Mouse (Mus musculus): ENCODE results near the gene Tenm4. TPM values are rescaled to one million over a fixed set of nuclear protein-coding genes. Genes with fewer than 3 reads are reported as not detected.
A peak's percentile ranks its signal among the peaks of the same experiment; 100 is the strongest.

Tenm4 gene
- polyA plus RNA-seq, 1 experiment from 2014 or later: 38.0 TPM

- H3K27ac ChIP-seq (replicated peaks; ENCODE audit: low read depth, low read length): no peak overlapping the region
- DNase-seq (no peak), ATAC-seq (ENCODE audit: low FRiP score, low TSS enrichment) (no peak)
- no peaks in the 10 kb centered on the region for H3K9me3 ChIP-seq (ENCODE audit: control insufficient read depth, low read length)
- H3K9ac ChIP-seq (replicated peaks; ENCODE audit: low read length): no peak overlapping the region
- H3K27me3 ChIP-seq (ENCODE audit: control insufficient read depth, insufficient read depth, low read length): no peaks in the 10 kb centered on the region
- 74% methylated on average over 4 of the region's 4 CpGs for WGBS
- peaks cover 6% of the 10 kb centered on the region for H3K36me3 ChIP-seq (ENCODE audit: control insufficient read depth, insufficient read depth, low read length)
- H3K4me3 ChIP-seq (replicated peaks; ENCODE audit: low read depth, low read length): no peak overlapping the region
- no peak overlapping the region for H3K4me2 ChIP-seq (ENCODE audit: low read length)
- no peaks in the 10 kb centered on the region for H3K4me1 ChIP-seq (ENCODE audit: control insufficient read depth, insufficient read depth, low read length)
Measured at GRCm38 (mm10) chr7:96731947-96732346, 560.9 kb downstream of the Tenm4 start.

GRCm38 (mm10) chr7:96734315-96735058 is 563.4 kb downstream of the Tenm4 start:
- Histone ChIP-seq H3K27ac (replicated peaks; ENCODE audit: low read depth, low read length) (no peak overlapping the region), H3K4me2 (ENCODE audit: low read length) (no peak overlapping the region), H3K27me3 (ENCODE audit: control insufficient read depth, insufficient read depth, low read length) (no peaks in the 10 kb centered on the region), H3K9me3 (ENCODE audit: control insufficient read depth, low read length) (no peaks in the 10 kb centered on the region), H3K9ac (replicated peaks; ENCODE audit: low read length) (no peak overlapping the region), H3K4me1 (ENCODE audit: control insufficient read depth, insufficient read depth, low read length) (no peaks in the 10 kb centered on the region), H3K4me3 (replicated peaks; ENCODE audit: low read depth, low read length) (no peak overlapping the region), H3K36me3 (ENCODE audit: control insufficient read depth, insufficient read depth, low read length) (peaks cover 11% of the 10 kb centered on the region)
- ATAC-seq (ENCODE audit: low FRiP score, low TSS enrichment) (no peak), DNase-seq (no peak)
- WGBS: 91% methylated on average over 7 of the region's 7 CpGs

DNA sequence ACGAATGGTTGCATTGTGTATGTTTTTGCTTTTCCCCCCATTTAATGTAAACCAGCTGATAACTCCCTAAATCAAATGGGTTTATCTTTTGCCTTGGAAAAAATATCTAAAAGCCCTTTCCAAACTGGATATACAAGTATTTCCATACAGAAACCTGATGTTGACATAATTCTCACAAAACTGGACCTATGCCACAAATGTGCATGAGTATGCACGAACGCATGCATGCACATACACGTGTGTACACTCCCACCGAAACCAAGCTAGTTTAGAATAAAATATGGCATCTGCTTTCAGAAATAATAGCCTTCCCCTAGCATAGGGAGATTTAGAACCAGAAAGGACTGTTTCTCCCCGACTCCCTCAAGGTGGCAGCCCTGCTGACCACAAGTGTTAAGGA is 569.6 kb downstream of the Tenm4 start:
- 88% methylated on average over 6 of the region's 6 CpGs for WGBS
- Histone ChIP-seq H3K4me1 (ENCODE audit: control insufficient read depth, insufficient read depth, low read length) (peaks cover 7% of the 10 kb centered on the region; the same call in 1 of the 2 replicates), H3K27me3 (ENCODE audit: control insufficient read depth, insufficient read depth, low read length) (no peaks in the 10 kb centered on the region), H3K9me3 (ENCODE audit: control insufficient read depth, low read length) (no peaks in the 10 kb centered on the region), H3K4me2 (ENCODE audit: low read length) (no peak overlapping the region), H3K4me3 (replicated peaks; ENCODE audit: low read depth, low read length) (no peak overlapping the region), H3K36me3 (ENCODE audit: control insufficient read depth, insufficient read depth, low read length) (0 out of 2 replicates have a peak, but pooled peaks cover 6% of the 10 kb centered on the region), H3K27ac (replicated peaks; ENCODE audit: low read depth, low read length) (no peak overlapping the region), H3K9ac (replicated peaks; ENCODE audit: low read length) (no peak overlapping the region)
- DNase-seq (no peak), ATAC-seq (ENCODE audit: low FRiP score, low TSS enrichment) (no peak)

DNA sequence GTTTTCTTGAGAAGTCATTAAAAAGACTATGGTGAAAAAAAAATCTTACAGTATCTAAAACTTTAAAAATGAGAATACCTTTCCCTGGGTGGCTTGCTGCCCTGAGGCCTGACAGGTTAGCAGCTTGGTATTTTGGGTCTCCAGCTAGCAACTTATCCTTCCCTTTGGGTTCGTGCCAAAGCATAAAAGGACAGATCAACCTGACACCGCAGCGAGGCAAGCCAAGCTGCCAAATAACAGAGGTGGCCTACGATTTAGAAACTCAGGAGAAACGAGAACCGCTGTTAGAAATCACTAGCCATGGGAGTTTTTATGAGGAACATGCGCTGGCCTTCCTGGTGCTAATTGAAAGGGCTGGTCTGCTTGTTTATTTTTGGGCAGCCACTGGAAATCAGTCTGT is 571.2 kb downstream of the Tenm4 start:
- no peaks in the 10 kb centered on the region for H3K27me3 ChIP-seq (ENCODE audit: control insufficient read depth, insufficient read depth, low read length)
- no peaks in the 10 kb centered on the region for H3K9me3 ChIP-seq (ENCODE audit: control insufficient read depth, low read length)
- no peak overlapping the region for H3K4me2 ChIP-seq (ENCODE audit: low read length)
- ATAC-seq (ENCODE audit: low FRiP score, low TSS enrichment) (no peak), DNase-seq (no peak)
- no peak overlapping the region for H3K4me3 ChIP-seq (replicated peaks; ENCODE audit: low read depth, low read length)
- H3K27ac ChIP-seq (replicated peaks; ENCODE audit: low read depth, low read length): no peak overlapping the region
- WGBS: 79% methylated on average over 7 of the region's 7 CpGs
- H3K9ac ChIP-seq (replicated peaks; ENCODE audit: low read length): no peak overlapping the region
- H3K4me1 ChIP-seq (ENCODE audit: control insufficient read depth, insufficient read depth, low read length): peaks cover 8% of the 10 kb centered on the region; the same call in 1 of the 2 replicates
- 0 out of 2 replicates have a peak, but pooled peaks cover 5% of the 10 kb centered on the region for H3K36me3 ChIP-seq (ENCODE audit: control insufficient read depth, insufficient read depth, low read length)

GRCm38 (mm10) chr7:96745956-96746355 is 574.9 kb downstream of the Tenm4 start:
- 31% methylated on average over 6 of the region's 6 CpGs for WGBS
- Histone ChIP-seq H3K4me1 (ENCODE audit: control insufficient read depth, insufficient read depth, low read length) (peaks cover 8% of the 10 kb centered on the region; the same call in 1 of the 2 replicates), H3K4me3 (replicated peaks; ENCODE audit: low read depth, low read length) (no peak overlapping the region), H3K9me3 (ENCODE audit: control insufficient read depth, low read length) (no peaks in the 10 kb centered on the region), H3K27me3 (ENCODE audit: control insufficient read depth, insufficient read depth, low read length) (no peaks in the 10 kb centered on the region), H3K9ac (replicated peaks; ENCODE audit: low read length) (no peak overlapping the region), H3K4me2 (ENCODE audit: low read length) (no peak overlapping the region), H3K27ac (replicated peaks; ENCODE audit: low read depth, low read length) (0 out of 2 replicates have a peak overlapping the region, but pooled peaks have one; percentile 0), H3K36me3 (ENCODE audit: control insufficient read depth, insufficient read depth, low read length) (no peaks in the 10 kb centered on the region)
- DNase-seq: peak; percentile 69
- ATAC-seq (ENCODE audit: low FRiP score, low TSS enrichment): peak; percentile 77; the same call in 1 of the 2 replicates

DNA sequence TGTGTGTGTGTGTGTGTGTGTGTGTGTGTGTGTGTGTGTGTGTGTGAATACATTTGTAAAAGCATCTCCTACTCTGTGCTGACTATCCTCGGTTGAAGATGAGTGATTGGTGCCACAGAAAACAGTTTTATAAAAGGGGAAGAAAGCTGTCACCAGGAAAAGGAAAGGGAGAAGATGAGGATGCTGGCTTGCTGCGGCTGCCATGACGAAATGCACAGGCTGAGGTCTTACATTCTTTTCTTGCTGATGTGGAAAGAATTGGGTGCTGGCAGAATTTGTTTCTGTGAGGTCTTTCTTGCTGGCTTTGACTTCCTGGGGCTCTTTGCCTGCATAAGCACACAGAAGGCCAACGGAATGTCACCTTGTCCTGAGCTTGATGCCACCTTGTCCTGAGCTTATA is 575.7 kb downstream of the Tenm4 start:
- H3K27me3 ChIP-seq (ENCODE audit: control insufficient read depth, insufficient read depth, low read length): no peaks in the 10 kb centered on the region
- ATAC-seq (ENCODE audit: low FRiP score, low TSS enrichment) (no peak), DNase-seq (no peak)
- H3K27ac ChIP-seq (replicated peaks; ENCODE audit: low read depth, low read length): no peak overlapping the region
- H3K4me3 ChIP-seq (replicated peaks; ENCODE audit: low read depth, low read length): no peak overlapping the region
- H3K9ac ChIP-seq (replicated peaks; ENCODE audit: low read length): no peak overlapping the region
- H3K4me2 ChIP-seq (ENCODE audit: low read length): no peak overlapping the region
- H3K36me3 ChIP-seq (ENCODE audit: control insufficient read depth, insufficient read depth, low read length): no peaks in the 10 kb centered on the region
- WGBS: 74% methylated on average over 4 of the region's 4 CpGs
- H3K4me1 ChIP-seq (ENCODE audit: control insufficient read depth, insufficient read depth, low read length): peaks cover 8% of the 10 kb centered on the region; the same call in 1 of the 2 replicates
- H3K9me3 ChIP-seq (ENCODE audit: control insufficient read depth, low read length): no peaks in the 10 kb centered on the region

GRCm38 (mm10) chr7:96748538-96749045 is 577.5 kb downstream of the Tenm4 start:
- no peak for ATAC-seq (ENCODE audit: low FRiP score, low TSS enrichment)
- no peak overlapping the region for H3K27ac ChIP-seq (replicated peaks; ENCODE audit: low read depth, low read length)
- no peaks in the 10 kb centered on the region for H3K9me3 ChIP-seq (ENCODE audit: control insufficient read depth, low read length)

DNA sequence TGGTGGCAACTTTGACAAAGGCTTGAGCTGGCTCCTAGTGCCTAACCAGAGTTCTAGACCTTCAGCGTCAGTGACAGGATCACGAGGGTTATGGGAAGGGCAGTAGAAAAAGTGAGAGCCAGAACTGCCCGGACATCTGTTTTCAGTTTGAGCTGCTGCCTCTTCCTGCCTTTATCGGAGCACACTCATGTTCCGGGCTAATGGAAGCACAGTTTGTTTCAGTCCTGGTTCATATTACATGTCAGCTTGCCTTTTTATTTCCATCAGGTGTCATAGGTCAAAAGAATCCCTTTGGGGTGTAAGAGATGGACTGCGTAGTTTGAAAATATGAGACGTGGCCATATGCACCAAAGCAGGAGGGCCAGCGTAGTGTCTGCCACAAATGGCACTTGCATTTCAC is 578.7 kb downstream of the Tenm4 start:
- Histone ChIP-seq H3K36me3 (ENCODE audit: control insufficient read depth, insufficient read depth, low read length) (no peaks in the 10 kb centered on the region), H3K9me3 (ENCODE audit: control insufficient read depth, low read length) (no peaks in the 10 kb centered on the region), H3K27me3 (ENCODE audit: control insufficient read depth, insufficient read depth, low read length) (no peaks in the 10 kb centered on the region), H3K27ac (replicated peaks; ENCODE audit: low read depth, low read length) (no peak overlapping the region), H3K4me3 (replicated peaks; ENCODE audit: low read depth, low read length) (no peak overlapping the region), H3K4me2 (ENCODE audit: low read length) (no peak overlapping the region), H3K9ac (replicated peaks; ENCODE audit: low read length) (no peak overlapping the region), H3K4me1 (ENCODE audit: control insufficient read depth, insufficient read depth, low read length) (peaks cover 9% of the 10 kb centered on the region; the same call in 1 of the 2 replicates)
- WGBS: 93% methylated on average over 8 of the region's 8 CpGs
- ATAC-seq (ENCODE audit: low FRiP score, low TSS enrichment) (no peak), DNase-seq (no peak)

More at GRCm38 (mm10) chr7:96748538-96749045, 577.5 kb downstream of the Tenm4 start:
- no peaks in the 10 kb centered on the region for H3K36me3 ChIP-seq (ENCODE audit: control insufficient read depth, insufficient read depth, low read length)
- H3K27me3 ChIP-seq (ENCODE audit: control insufficient read depth, insufficient read depth, low read length): no peaks in the 10 kb centered on the region
- DNase-seq: no peak
- H3K4me1 ChIP-seq (ENCODE audit: control insufficient read depth, insufficient read depth, low read length): peaks cover 8% of the 10 kb centered on the region; the same call in 1 of the 2 replicates
- no peak overlapping the region for H3K9ac ChIP-seq (replicated peaks; ENCODE audit: low read length)
- no peak overlapping the region for H3K4me3 ChIP-seq (replicated peaks; ENCODE audit: low read depth, low read length)
- no peak overlapping the region for H3K4me2 ChIP-seq (ENCODE audit: low read length)
- WGBS: 86% methylated on average over 7 of the region's 7 CpGs

DNA sequence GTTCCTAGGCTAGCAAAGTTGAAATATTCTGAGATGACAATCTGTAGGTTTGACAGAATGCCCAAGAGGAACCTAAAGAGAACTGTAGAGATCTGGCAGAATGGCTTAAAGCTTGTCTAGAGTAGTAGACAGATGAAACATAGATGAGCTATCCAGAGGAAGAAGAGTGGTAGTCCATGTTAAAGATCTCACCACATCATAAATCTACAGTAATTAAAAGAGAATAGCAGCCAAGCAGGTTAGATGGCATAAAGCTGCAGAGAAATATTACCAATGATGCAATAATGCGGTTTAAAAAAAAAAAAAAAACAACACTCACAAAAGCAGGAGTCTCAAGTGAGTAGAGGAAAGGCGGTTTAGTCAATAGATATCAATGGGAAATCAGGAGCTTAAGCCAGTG is 580.2 kb downstream of the Tenm4 start:
- Histone ChIP-seq H3K4me3 (replicated peaks; ENCODE audit: low read depth, low read length) (no peak overlapping the region), H3K27ac (replicated peaks; ENCODE audit: low read depth, low read length) (no peak overlapping the region), H3K27me3 (ENCODE audit: control insufficient read depth, insufficient read depth, low read length) (no peaks in the 10 kb centered on the region), H3K9me3 (ENCODE audit: control insufficient read depth, low read length) (no peaks in the 10 kb centered on the region), H3K36me3 (ENCODE audit: control insufficient read depth, insufficient read depth, low read length) (no peaks in the 10 kb centered on the region), H3K4me1 (ENCODE audit: control insufficient read depth, insufficient read depth, low read length) (peaks cover 13% of the 10 kb centered on the region; the same call in 1 of the 2 replicates), H3K4me2 (ENCODE audit: low read length) (no peak overlapping the region), H3K9ac (replicated peaks; ENCODE audit: low read length) (no peak overlapping the region)
- WGBS: 97% methylated on average over 2 of the region's 2 CpGs
- ATAC-seq (ENCODE audit: low FRiP score, low TSS enrichment) (no peak), DNase-seq (no peak)
